Mouse (Mus musculus): ENCODE results near the gene Clcn6.

Clcn6 gene

GRCm38 (mm10) chr4:147985205-147986132 is 53.2 kb downstream of the Clcn6 start, which contains the start of gene Nppb:
Gene Nppb, plus strand, starts transcription at chr4:147985788.
- DNase-seq (ENCODE audit: low spot score) = no peak

GRCm38 (mm10) chr4:147979441-147979860 is 59.2 kb downstream of the Clcn6 start:
- DNase-seq (ENCODE audit: low spot score) = no peak

- DNase-seq (ENCODE audit: low spot score) = no peak
Measured at GRCm38 (mm10) chr4:147978391-147978790, 60.2 kb downstream of the Clcn6 start.

- no peak for DNase-seq (ENCODE audit: low spot score)
Measured at GRCm38 (mm10) chr4:147977726-147978125, 60.9 kb downstream of the Clcn6 start.

- DNase-seq (ENCODE audit: low spot score) = no peak
Measured at GRCm38 (mm10) chr4:147976237-147976636, 62.4 kb downstream of the Clcn6 start.

- DNase-seq (ENCODE audit: low spot score) = no peak
Measured at GRCm38 (mm10) chr4:147969337-147969736, 69.3 kb downstream of the Clcn6 start.

- no peak for DNase-seq (ENCODE audit: low spot score)
Measured at GRCm38 (mm10) chr4:147968816-147969215, 69.8 kb downstream of the Clcn6 start.

GRCm38 (mm10) chr4:147965712-147966111 is 72.9 kb downstream of the Clcn6 start:
- no peak for DNase-seq (ENCODE audit: low spot score)

- no peak for DNase-seq (ENCODE audit: low spot score)
Measured at GRCm38 (mm10) chr4:147963623-147964022, 75.0 kb downstream of the Clcn6 start.

GRCm38 (mm10) chr4:147962781-147963180 is 75.8 kb downstream of the Clcn6 start:
- DNase-seq (ENCODE audit: low spot score) = no peak

GRCm38 (mm10) chr4:147959881-147960831 is 78.5 kb downstream of the Clcn6 start:
- DNase-seq (ENCODE audit: low spot score) = peak; percentile 37

GRCm38 (mm10) chr4:147957141-147957540 is 81.5 kb downstream of the Clcn6 start:
- no peak for DNase-seq (ENCODE audit: low spot score)

Measured in T-cell, adult 2 months (primary cell).